Mouse (Mus musculus): ENCODE measurements around the gene Gsdma. TPM values are rescaled to one million over a fixed set of nuclear protein-coding genes. Genes with fewer than 3 reads are reported as not detected.
"Not testable (repeated sequence)": the region's sequence is repeated elsewhere in the genome, so short reads cannot be mapped to it uniquely, and the experiment has no call there.

Gsdma gene
- total RNA-seq, 2 experiments from 2014 or later: not detected

GRCm38 (mm10) chr11:98675829-98676363 lies 11.7 kb downstream of the Gsdma start:
- DNase-seq: no peak

GRCm38 (mm10) chr11:98680023-98680422 lies 15.9 kb downstream of the Gsdma start:
- no peak for DNase-seq

More at GRCm38 (mm10) chr11:98675829-98676363, 11.7 kb downstream of the Gsdma start:
- intact Hi-C loops (cut with DNase I): loop anchor here (1.0 to 5.0 kb wide), 2 partner anchors 37 to 69 kb away; no protein-coding TSS in a partner anchor

GRCm38 (mm10) chr11:98680595-98680994 lies 16.4 kb downstream of the Gsdma start:
- DNase-seq; intact Hi-C loops (cut with DNase I): not testable (repeated sequence)

More at GRCm38 (mm10) chr11:98680023-98680422, 15.9 kb downstream of the Gsdma start:
- intact Hi-C loops (cut with DNase I): no loop called here

GRCm38 (mm10) chr11:98681186-98681585 lies 17.0 kb downstream of the Gsdma start:
- intact Hi-C loops (cut with DNase I): no loop called here
- DNase-seq: no peak

GRCm38 (mm10) chr11:98681786-98682745 lies 17.9 kb downstream of the Gsdma start, which contains the start of gene Psmd3:
Psmd3 (plus strand) TSS chr11:98682554.
- intact Hi-C loops (cut with DNase I): no loop called here
- peak; percentile 99 to 100 for DNase-seq

GRCm38 (mm10) chr11:98682811-98683210 lies 18.7 kb downstream of the Gsdma start:
- intact Hi-C loops (cut with DNase I): no loop called here
- peak in 1 of 2 experiments; percentile 22 for DNase-seq

GRCm38 (mm10) chr11:98685642-98686041 lies 21.5 kb downstream of the Gsdma start:
- DNase-seq: no peak

GRCm38 (mm10) chr11:98686976-98687375 lies 22.8 kb downstream of the Gsdma start:
- intact Hi-C loops (cut with DNase I): no loop called here
- DNase-seq: no peak

More at GRCm38 (mm10) chr11:98685642-98686041, 21.5 kb downstream of the Gsdma start:
- intact Hi-C loops (cut with DNase I): no loop called here

- DNase-seq: no peak
- intact Hi-C loops (cut with DNase I): no loop called here
Observed at GRCm38 (mm10) chr11:98688009-98688408, 23.9 kb downstream of the Gsdma start.

GRCm38 (mm10) chr11:98693201-98693600 lies 29.1 kb downstream of the Gsdma start:
- intact Hi-C loops (cut with DNase I): no loop called here
- DNase-seq: no peak

GRCm38 (mm10) chr11:98693746-98694145 lies 29.6 kb downstream of the Gsdma start:
- intact Hi-C loops (cut with DNase I): no loop called here

GRCm38 (mm10) chr11:98694301-98694700 lies 30.1 kb downstream of the Gsdma start:
- DNase-seq: no peak

More at GRCm38 (mm10) chr11:98693746-98694145, 29.6 kb downstream of the Gsdma start:
- no peak for DNase-seq

GRCm38 (mm10) chr11:98695408-98695807 lies 31.3 kb downstream of the Gsdma start:
- intact Hi-C loops (cut with DNase I): loop anchor here (5.0 kb wide), 1 partner anchor 212 kb away; the partner anchor contains the start of gene Cdc6
- DNase-seq: no peak

More at GRCm38 (mm10) chr11:98694301-98694700, 30.1 kb downstream of the Gsdma start:
- intact Hi-C loops (cut with DNase I): no loop called here

- intact Hi-C loops (cut with DNase I): loop anchor here (5.0 kb wide), 1 partner anchor 211 kb away; the partner anchor contains the start of gene Cdc6
- DNase-seq: peak in 1 of 2 experiments; percentile 49
Observed at GRCm38 (mm10) chr11:98696454-98697216, 32.5 kb downstream of the Gsdma start.

- intact Hi-C loops (cut with DNase I): loop anchor here (5.0 kb wide), 1 partner anchor 210 kb away; the partner anchor contains the start of gene Cdc6
- DNase-seq: no peak
Observed at GRCm38 (mm10) chr11:98697225-98697624, 33.1 kb downstream of the Gsdma start.

GRCm38 (mm10) chr11:98698849-98699640 lies 34.9 kb downstream of the Gsdma start:
- no peak for DNase-seq
- intact Hi-C loops (cut with DNase I): loop anchor here (5.0 kb wide), 1 partner anchor 208 kb away; the partner anchor contains the start of gene Cdc6

GRCm38 (mm10) chr11:98699911-98700310 lies 35.8 kb downstream of the Gsdma start:
- intact Hi-C loops (cut with DNase I): loop anchor here (1.0 to 5.0 kb wide), 4 partner anchors 10 to 207 kb away; partner anchors contain the start of gene Cdc6
- peak; percentile 86 to 89 for DNase-seq

- intact Hi-C loops (cut with DNase I): no loop called here
- DNase-seq: no peak
Observed at GRCm38 (mm10) chr11:98701213-98701670, 37.1 kb downstream of the Gsdma start, which contains the start of gene Csf3. Csf3 (plus strand) TSS chr11:98701263.

GRCm38 (mm10) chr11:98702323-98702722 lies 38.2 kb downstream of the Gsdma start:
- intact Hi-C loops (cut with DNase I): no loop called here
- DNase-seq: no peak
